Mouse (Mus musculus) erythroblast, embryonic 14.5 days (primary cell): Measurements from ENCODE around the gene Sik3.

Experiments used
- GATA1 ChIP-seq: IDR thresholded peaks from 2 replicates; pipeline ENCODE4 v1.6.1; 2012; ENCODE audit warnings: low read length, inconsistent platforms, mixed read lengths
- TAL1 ChIP-seq: IDR thresholded peaks from 3 replicates; pipeline ENCODE4 v1.6.1; 2012; ENCODE audit warnings: low read length, inconsistent platforms, mixed read lengths

DNA sequence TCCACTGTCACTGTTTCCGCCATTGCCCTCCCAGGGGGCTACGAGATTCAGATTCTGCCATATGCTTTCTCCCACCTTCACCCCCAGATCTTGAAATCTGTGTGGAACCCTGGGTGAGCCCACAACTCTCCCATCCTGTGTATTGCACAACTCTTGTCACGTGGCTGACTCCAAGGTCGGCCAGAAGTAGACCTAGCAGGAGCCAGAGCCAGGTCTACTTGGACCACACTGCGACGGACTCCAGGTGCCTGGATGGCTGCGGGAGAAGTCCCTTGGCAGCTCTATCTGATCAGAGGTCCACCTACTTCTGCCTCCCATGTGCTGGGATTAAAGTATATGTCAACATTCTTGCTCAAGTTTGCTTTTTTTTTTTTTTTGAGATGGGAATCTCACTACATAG, 248.5 kb downstream of the Sik3 start:
- TF ChIP-seq TAL1: no peak
- TF ChIP-seq GATA1: no peak
